Mouse (Mus musculus): ENCODE measurements around the gene Lsm4.

Lsm4 gene

DNA sequence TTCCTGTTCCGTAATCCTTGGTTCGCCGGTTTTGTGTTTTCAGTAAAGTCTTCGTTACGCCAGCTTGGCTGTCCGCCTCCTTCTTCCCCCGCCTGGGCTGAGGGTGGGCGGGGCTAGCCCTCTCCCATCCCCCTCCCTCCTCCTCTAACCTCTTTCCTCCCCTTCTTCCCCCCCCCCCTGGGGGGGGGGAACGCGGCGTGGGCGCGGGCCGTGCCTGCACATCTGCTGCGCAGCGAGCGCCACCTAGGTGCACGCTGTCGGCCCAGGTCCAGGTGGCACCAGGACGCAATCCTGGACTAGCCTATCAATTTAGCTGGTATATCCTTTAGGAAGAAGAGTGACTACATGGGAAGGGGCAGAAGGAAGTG is 27.5 kb downstream of the Lsm4 start:
- peak; percentile 96 for DNase-seq (ENCODE audit: low read depth, low spot score)

DNA sequence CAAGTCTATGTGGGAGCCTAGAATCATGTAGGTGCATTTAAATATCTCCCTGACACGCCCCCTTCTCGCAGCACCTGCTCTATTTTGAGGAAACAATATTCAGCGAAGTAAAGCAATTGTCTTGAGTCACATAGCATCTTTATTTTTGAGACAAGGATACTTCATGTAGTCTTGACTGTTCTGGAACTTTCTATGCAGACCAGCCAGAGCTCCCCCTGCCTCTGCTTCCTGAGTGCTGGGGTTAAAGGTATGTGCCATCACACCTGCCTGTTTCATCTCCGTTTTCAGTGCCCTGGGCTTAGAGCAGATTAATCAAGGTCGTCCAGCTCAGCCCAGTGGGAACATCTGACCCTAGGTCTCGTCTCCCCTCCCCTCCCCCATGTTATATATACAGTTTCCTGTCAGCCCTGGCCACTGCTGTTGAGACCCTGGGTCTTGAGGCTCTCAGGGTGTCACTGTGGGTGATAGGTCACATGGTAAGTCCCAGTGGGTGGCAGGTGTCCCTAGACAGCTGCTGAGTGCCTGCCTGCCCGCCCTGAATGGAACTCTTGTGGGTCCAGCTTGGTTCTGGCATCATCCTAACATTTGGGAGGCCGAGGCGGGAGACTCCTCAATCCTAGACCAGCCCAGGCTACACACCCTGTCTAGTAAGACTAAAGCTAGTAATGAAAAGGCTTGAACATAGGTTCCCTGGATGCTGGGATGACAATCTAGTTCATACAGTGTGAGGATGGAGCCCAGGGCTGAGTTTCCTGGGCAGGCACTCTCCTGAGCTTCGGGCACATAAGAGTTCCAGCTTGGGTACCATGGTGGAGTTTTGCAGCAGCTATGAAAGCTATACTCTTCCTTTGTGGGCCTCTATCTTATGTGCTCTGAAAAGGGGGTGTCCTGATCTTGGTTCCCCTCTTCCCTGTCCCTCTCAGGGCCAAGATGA is 28.3 kb downstream of the Lsm4 start:
- DNase-seq (ENCODE audit: low read depth, low spot score), result no peak

DNA sequence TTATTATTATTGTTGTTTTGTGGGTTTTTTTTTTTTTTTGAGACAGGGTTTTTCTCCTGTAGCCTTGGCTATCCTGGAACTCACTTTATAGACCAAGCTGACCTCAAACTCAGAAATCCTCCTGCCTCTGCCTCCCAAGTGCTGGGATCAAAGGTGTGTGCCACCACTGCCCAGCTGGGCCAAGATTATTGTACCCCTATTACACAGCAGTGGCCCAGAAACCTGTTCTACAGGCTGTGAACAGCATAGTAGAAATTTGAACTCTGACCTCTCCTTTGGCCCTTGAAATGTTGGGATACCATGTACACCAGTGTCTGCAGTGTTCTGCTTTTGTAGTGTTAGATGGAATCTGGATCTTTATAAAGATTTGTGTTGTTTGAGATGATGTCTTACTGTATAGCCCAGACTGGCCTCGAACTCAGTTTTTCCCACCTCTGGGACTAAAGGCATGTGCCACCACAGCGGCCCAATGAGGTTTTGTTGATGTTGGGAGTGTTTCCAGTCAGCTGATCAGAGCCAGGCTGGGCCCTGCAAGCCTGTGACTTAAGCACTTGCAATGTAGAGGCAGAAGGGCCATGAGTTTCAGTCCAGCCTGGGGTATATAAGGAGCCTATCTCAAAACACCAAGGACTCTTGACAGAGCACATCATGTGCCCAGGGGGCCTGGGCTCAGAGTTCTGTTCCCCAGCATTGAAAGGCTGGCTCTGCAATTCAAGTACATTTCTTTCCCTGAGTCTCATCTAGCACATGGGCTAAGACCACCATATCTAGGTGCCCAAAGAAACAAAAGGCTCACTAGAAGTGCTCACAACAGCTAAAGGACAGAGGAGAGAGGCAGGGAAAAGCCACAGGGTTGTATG is 29.2 kb downstream of the Lsm4 start:
- no peak for DNase-seq (ENCODE audit: low read depth, low spot score)

DNA sequence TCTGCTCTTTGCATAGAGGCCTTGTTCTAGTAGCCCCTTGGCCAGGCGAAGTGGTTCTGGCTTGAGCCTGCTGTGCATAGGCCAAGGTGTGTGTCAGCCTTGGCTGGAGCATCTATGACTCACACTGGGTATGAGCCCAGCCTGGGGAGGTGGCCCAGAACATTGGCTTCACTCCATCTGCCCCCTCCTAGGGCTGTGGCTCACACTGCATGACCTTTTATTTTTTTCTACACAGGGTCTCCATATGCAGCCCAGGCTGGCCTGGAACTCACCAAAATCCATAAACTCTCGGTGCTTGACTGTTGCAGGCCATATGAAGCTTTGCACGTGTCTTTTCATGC is 29.8 kb downstream of the Lsm4 start:
- DNase-seq (ENCODE audit: low read depth, low spot score), result peak; percentile 93

DNA sequence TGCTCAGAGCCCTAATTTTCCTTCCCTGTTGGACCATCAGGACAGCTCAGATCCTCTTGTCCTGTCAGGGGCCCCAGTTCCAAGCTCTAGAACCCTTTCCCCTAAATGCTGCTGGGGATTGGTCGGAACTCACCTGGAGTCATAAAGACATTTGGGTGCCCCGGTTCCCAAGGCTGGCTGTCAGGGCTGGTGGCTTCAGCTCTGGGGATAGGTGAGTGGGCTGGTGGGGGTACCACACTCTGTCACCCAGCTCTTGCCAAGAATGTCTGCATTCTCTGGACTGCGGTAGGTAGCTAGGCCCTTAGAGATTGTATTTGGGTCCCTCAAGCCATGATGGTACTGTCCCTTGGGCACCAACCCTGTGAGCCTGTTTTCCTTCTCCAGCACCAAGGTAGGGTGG is 30.2 kb downstream of the Lsm4 start, which contains the start of gene Iqcn:
TSS of gene Iqcn (plus strand) at position 171 of the 400 bp plus-strand sequence.
- DNase-seq (ENCODE audit: low read depth, low spot score), result no peak

DNA sequence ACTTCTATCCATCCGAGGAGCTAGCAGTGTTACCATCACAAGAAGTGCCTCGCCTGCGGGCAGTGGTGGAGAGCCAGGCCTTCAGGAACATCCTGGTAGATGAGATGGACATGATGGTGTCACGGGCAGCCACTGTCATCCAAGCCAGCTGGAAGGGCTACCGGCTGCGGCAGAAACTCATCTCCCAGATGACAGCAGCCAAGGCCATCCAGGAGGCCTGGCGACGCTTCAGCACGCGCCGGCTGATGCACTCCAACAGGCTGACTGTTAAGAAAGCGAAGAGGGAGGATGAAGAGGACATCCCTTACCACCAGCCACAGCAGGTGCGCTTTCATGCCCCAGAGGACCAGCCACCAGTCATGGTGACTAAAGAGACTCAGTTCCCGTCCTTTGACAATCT is 35.2 kb downstream of the Lsm4 start:
- DNase-seq (ENCODE audit: low read depth, low spot score), result no peak

DNA sequence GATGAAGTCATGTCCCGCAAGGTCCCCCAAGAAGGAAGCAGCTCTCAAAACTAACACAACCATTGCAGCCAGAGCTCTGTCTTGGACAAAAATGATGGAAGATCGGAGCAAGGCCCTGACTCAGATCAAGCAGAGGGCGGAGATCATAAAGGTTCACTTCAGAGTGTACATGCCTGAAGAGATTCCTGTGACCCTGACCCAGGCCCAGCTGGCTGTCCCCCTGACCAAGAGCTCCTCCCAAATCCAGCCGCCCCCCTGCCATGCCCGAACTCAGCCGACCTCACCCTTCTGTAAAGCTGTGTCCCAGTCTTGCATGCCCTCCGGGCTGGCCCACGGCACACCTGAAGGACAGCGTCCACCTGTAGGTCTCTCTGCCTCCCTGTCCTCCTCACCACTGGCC is 36.7 kb downstream of the Lsm4 start:
- DNase-seq (ENCODE audit: low read depth, low spot score), result no peak

DNA sequence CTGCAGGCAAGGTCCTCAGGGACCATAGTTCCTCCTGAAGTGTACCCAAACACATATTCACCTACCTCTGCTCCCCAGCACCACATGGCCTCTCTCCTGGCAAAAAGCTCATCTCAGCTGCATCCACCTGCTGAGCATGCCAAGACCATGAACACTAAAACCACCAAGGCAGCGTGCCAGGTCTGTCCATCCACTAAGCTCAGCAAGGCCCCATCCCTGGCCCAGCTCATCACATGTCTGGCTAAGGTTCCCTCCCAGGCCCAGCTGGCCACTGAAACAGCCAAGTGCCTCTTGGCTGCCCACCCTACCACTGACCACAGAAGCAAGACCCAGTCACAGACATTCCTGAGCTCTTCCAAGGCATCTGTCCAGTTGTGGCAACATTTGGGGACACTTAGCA is 37.2 kb downstream of the Lsm4 start:
- peak; percentile 81 for DNase-seq (ENCODE audit: low read depth, low spot score)

DNA sequence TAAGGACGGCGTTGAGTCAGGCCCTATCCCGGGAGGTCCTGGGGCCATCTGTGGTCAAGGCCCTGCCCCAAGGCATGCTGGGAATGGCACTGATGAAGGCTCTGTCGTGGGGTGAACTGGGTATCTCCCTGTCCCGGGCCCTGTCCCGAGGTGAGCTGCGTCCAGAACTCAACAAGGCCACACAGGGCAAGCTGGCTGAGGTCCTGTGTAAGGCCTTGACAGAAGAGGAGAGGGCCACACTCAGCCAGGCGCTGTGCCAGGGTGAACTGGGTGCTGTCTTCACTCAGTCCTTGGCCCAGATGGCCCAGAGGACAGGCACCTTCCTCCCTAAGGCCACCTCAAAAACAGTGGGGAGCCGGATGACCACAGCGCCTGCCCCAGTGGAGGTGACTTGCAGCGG is 38.0 kb downstream of the Lsm4 start:
- no peak for DNase-seq (ENCODE audit: low read depth, low spot score)

DNA sequence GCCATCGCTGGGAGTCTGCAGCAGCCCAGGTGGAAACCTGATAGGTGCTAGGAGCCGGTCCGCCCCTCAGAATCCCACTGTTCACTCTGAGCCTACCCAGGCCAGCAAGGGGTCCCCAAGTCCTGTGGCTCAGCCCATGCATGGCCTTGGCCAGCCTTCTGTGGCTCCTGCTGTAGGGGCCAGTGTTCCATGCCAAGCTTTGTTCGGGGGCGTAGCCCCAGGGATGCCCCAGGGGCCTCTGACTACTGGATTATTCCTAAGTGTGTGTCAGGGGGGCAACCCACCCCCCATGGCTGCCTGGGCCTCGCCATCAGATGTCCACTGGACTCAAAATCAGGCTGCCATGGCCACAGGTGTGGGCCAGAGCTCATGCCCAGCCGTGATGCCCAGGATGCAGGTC is 40.9 kb downstream of the Lsm4 start:
- DNase-seq (ENCODE audit: low read depth, low spot score), result no peak

DNA sequence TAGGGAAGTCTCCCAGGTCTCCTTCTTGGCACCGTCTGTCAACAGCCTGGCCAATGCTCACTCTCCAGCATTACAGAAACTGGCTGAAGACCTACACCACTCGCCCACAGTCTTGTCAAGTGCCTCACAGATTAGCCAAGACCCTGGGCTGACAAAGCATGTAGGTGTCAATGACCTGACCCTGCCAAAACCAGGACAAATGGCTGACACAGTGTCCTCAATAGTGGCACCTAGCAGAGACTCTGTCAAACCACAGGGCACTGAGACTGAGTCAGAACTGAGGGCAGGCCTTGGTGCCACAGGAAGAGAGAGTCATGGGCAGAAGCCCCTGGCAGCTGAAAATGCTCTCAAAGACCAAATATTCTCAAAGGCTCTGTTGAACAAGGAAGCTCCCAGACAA is 42.0 kb downstream of the Lsm4 start:
- no peak for DNase-seq (ENCODE audit: low read depth, low spot score)

DNA sequence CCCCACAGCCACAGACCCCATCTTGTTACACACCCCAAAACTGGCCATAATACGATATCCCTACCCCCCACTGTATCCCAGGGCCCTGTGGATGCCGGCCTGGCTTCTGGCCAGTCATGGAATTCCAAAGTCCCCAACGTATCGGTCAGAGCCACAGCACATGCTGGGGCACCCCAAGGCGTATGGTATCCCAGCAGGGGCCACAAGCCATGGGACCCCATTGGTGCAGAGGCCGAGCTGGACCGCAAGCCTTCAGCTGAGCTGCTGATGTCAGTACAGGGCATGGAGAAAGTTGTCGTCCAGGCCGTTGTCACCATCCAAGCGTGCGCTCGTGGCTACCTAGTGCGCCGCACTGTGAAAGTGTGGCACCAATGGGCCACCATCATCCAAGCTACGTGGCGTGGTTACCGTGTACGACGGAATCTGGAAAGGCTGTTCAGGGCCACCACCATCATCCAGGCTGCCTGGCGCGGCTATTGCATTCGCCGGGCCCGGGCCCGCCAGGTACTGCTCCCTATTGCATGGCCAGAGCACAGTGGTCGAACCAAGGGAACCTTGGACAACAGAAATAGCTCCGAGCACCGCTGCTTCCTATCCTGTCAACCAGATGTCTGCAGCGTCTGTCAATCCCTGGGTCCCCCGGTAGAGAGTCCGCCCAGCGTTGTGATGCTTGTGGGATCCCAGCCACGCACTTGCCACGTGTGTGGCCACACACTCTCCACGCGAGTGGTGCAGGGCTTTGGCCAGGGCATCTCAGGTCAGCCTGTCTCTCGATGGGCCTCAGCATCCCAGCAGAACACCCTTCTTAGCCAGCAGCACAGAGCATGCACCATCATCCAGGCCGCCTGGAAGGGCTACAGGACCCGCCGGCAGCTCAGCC is 43.7 kb downstream of the Lsm4 start:
- DNase-seq (ENCODE audit: low read depth, low spot score), result no peak

DNA sequence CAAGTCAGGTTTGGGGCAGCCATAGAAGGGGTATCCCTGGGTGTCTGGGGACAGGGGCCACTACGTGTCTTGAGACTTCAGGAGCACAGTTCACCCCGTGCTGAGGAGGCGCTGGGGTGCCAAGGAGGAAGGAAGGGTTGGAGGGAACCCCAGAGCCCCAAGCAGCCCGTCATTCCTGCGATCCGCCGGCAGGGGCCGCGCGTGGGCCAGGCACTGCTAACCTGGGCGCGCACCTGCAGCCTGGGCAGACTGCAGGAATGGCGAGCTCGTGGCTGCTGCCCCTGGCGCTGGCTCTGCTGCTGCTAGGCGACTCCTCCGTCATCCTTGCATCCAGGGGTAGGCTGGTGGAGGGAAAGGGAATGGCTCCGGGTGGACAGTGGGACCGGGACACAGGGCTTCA is 45.2 kb downstream of the Lsm4 start, which contains the start of gene Gm3336:
TSS of gene Gm3336 (plus strand) at position 247 of the 400 bp plus-strand sequence.
- no peak for DNase-seq (ENCODE audit: low read depth, low spot score)

DNA sequence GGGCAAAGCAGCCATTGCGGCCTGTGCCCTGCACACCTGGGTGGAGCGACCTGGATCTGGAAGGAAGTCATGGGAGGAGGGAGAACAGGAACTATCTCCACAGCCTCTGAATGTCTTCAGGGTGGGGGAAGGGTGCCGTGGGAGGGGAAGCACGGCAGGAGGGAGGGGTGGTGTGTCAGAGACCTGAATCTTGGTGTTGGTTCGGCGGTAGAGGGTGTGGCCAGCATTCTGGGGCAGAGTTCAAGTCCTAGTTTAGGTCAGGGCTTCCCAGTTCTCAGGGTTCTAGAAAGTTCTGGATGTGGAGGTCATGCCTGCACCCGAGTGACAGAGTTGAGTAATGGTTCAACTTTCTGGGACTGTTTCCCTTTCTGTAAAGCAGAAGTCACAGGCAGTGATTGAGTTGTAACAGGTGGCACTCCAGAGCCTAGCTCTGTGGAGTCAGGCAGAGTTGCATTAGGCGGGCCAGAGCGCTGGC is 46.8 kb downstream of the Lsm4 start:
- no peak for DNase-seq (ENCODE audit: low read depth, low spot score)

DNA sequence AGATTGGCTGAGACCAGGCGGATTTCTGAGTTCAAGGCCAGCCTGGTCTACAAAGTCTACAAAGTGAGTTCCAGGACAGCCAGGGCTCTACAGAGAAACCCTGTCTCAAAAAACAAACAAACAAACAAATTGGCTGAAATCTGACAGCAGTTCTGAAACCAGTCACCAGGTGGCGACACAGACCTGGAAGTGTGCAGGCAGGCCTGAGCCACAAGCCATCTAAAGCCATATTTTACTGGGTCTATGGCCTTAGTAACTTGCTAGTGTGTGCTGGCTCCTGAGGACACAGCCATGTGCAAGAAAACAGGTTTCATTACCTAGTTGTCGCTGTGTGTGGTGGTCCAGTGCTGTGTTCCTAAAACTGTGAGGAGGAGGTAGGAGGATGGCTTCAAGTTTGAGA is 47.7 kb downstream of the Lsm4 start:
- DNase-seq (ENCODE audit: low read depth, low spot score), result peak; percentile 71

DNA sequence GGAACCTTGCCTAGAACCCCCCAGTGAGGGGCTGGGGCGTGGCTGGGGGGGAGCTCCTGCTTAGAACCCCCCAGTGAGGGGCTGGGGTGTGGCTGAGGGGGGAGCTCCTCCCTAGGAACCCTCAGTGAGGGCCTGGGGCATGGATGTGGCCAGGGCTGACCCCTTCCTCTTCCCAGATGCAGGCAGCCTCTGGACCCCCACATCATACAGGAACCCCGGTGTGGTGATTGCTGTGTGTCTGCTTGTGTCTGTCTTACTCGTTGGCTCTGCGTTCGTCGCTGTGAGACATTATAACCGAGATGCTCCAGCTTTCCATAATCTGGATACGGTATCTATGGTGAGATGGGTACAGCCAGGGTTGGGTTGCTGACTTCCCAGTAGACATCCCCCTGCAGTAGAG is 48.6 kb downstream of the Lsm4 start:
- no peak for DNase-seq (ENCODE audit: low read depth, low spot score)

DNA sequence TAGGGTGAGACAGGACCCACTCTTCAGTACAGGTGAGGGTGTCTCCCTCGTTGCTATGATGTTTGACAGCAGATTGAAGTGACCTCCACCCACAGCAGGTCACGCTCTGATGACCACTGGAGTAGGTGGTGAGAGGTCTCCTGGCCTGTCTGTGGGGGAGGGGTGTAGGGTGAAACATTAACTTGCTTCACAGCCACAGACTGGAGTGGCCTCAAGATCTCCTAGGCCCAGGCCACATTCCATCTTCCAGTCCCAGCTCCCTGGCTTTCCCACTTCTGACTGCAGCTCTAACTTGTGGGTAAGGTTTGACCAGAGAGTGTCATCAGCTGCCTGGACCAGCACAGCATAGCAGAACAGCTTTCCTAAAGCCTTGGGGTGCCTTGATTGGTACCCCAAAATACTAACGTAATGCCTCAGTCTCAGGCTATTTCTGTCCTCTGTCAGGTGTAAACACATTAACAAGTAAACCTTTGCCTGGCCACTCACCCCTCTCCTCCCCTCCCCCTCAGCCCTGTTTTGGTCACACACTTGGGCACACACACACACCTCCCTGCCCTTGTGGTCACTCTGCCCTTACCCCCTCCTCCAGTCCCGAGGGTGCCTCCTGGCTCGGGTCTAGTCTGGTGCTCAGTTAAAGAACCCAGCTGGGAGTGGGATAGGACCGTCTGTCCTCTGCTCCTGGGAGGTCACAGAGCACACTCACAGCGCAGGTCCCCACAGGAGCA is 50.6 kb downstream of the Lsm4 start, which contains the start of gene Pde4c:
TSS of gene Pde4c (plus strand) at position 235 of the 725 bp plus-strand sequence.
- no peak for DNase-seq (ENCODE audit: low read depth, low spot score)

DNA sequence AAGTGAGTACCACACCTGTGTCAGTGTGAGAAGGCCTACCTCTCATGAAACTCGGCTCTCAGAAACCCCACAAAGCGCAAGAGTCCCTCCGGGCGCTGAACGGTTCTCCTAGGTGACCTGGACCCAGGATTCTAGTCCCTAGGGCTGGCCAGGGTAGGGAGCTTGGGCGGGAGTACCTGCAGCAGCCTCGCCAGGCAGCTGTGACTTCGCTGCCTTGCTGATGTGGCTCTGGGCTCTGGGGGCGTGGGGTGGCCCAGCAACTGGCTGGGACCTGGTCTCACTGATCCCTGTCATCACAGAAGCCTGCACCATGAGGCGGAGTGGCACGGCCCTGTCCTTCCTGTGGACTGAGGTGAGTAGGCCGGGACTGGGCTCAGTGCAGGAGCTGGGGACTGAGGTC is 51.2 kb downstream of the Lsm4 start:
- DNase-seq (ENCODE audit: low read depth, low spot score), result no peak

DNA sequence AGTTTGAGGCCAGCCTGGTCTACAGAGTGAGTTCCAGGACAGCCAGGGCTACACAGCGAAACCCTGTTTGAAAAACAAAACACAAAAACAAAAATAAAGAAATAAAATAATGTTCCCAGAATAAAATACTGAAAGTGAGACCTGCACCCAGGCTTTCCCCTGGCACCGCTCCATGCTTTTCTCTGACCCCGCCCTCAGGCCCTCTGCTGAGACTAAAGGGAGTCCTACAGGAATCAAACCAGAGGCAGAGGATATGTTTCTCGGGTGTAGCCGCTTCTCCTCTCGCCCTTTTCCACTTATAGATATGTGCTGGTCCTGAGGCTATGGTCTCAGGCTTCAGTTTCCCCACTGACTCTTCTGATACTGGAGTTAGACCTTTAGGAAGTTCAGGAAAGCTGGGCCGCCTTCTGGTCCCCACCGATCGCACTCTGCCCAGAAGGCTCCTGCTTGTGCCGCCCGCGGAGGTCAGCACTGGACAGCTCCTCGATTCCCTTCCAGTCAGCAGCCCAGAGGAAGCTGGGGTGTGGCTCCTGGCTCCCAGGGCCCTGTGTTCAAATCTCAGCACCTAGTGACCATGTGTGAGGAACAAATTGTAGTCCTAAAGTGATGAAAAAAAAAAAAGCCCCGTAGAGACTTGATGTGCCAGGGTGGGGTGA is 52.9 kb downstream of the Lsm4 start:
- DNase-seq (ENCODE audit: low read depth, low spot score), result no peak

DNA sequence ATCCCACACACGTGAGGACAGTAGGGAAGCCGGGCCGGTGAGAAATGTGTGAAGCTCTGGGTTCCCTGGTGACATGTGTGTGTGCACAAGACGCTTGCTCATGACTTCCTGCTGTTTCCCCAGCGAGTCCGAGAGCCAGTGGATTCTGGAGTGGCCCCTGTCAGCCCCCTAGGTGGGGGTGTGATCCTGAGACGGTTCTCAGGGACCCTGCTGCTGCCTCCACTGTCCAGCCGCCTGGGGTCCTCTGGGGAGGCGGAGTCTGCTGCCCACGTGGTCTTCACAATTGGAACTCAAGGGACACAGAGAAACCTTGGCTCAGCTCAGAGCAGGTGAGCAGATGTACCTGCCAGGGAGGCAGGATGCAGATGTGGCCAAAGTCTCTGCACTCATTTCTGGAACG is 53.7 kb downstream of the Lsm4 start:
- DNase-seq (ENCODE audit: low read depth, low spot score), result no peak
